Mouse (Mus musculus): Measurements from ENCODE around the gene Cyth1. TPM values are rescaled to one million over a fixed set of nuclear protein-coding genes. Genes with fewer than 3 reads are reported as not detected.

Cyth1 gene
- polyA plus RNA-seq, 1 experiment from 2014 or later, result 23.0 TPM

- WGBS, result 46% methylated on average over 11 of the region's 11 CpGs
- Histone ChIP-seq H3K27ac (peak overlapping the region; percentile 93), H3K4me1 (replicated peaks) (peaks cover 83% of the 10 kb centered on the region), H3K9me3 (no peaks in the 10 kb centered on the region), H3K4me3 (peak overlapping the region; percentile 58), H3K36me3 (no peaks in the 10 kb centered on the region), H3K27me3 (ENCODE audit: insufficient read depth, poor library complexity, severe bottlenecking) (no peaks in the 10 kb centered on the region)
- no peak for DNase-seq (ENCODE audit: low spot score)
Observed at GRCm38 (mm10) chr11:118200834-118201830, 47.3 kb downstream of the Cyth1 start.

- H3K27ac ChIP-seq, result peak overlapping the region; percentile 91
- 24% methylated on average over 2 of the region's 2 CpGs for WGBS
- peak; percentile 23 for DNase-seq (ENCODE audit: low spot score)
- H3K4me3 ChIP-seq, result peak overlapping the region; percentile 29; the same call in 1 of the 2 replicates
- no peaks in the 10 kb centered on the region for H3K27me3 ChIP-seq (ENCODE audit: insufficient read depth, poor library complexity, severe bottlenecking)
- H3K9me3 ChIP-seq, result no peaks in the 10 kb centered on the region
- H3K4me1 ChIP-seq (replicated peaks), result peaks cover 98% of the 10 kb centered on the region
- H3K36me3 ChIP-seq, result peaks cover 4% of the 10 kb centered on the region
Observed at GRCm38 (mm10) chr11:118198296-118198600, 50.1 kb downstream of the Cyth1 start.

GRCm38 (mm10) chr11:118197508-118198295, 50.7 kb downstream of the Cyth1 start:
- peak; percentile 66 for DNase-seq (ENCODE audit: low spot score)
- H3K4me1 ChIP-seq (replicated peaks), result peaks cover 94% of the 10 kb centered on the region
- H3K9me3 ChIP-seq, result no peaks in the 10 kb centered on the region
- H3K36me3 ChIP-seq, result peaks cover 9% of the 10 kb centered on the region
- H3K27ac ChIP-seq, result peak overlapping the region; percentile 91
- H3K27me3 ChIP-seq (ENCODE audit: insufficient read depth, poor library complexity, severe bottlenecking), result no peaks in the 10 kb centered on the region
- WGBS, result 35% methylated on average over 13 of the region's 13 CpGs
- peak overlapping the region; percentile 29; the same call in 1 of the 2 replicates for H3K4me3 ChIP-seq

- WGBS, result 58% methylated on average over 10 of the region's 10 CpGs
- peak overlapping the region; percentile 91 for H3K27ac ChIP-seq
- peaks cover 17% of the 10 kb centered on the region for H3K36me3 ChIP-seq
- H3K9me3 ChIP-seq, result no peaks in the 10 kb centered on the region
- peaks cover 86% of the 10 kb centered on the region for H3K4me1 ChIP-seq (replicated peaks)
- DNase-seq (ENCODE audit: low spot score), result no peak
- no peaks in the 10 kb centered on the region for H3K27me3 ChIP-seq (ENCODE audit: insufficient read depth, poor library complexity, severe bottlenecking)
- H3K4me3 ChIP-seq, result peak overlapping the region; percentile 4; the same call in 1 of the 2 replicates
Observed at GRCm38 (mm10) chr11:118196824-118197388, 51.5 kb downstream of the Cyth1 start.

GRCm38 (mm10) chr11:118193390-118194147, 54.8 kb downstream of the Cyth1 start:
- 84% methylated on average over 14 of the region's 14 CpGs for WGBS
- Histone ChIP-seq H3K27ac (no peak overlapping the region), H3K9me3 (no peaks in the 10 kb centered on the region)

GRCm38 (mm10) chr11:118192973-118193372, 55.4 kb downstream of the Cyth1 start:
- H3K27ac ChIP-seq, result no peak overlapping the region
- no peak overlapping the region for H3K4me3 ChIP-seq
- no peaks in the 10 kb centered on the region for H3K27me3 ChIP-seq (ENCODE audit: insufficient read depth, poor library complexity, severe bottlenecking)
- peaks cover 47% of the 10 kb centered on the region for H3K4me1 ChIP-seq (replicated peaks)
- 85% methylated on average over 5 of the region's 5 CpGs for whole genome bisulfite sequencing
- DNase-seq (ENCODE audit: low spot score), result no peak
- no peaks in the 10 kb centered on the region for H3K9me3 ChIP-seq
- H3K36me3 ChIP-seq, result peaks cover 49% of the 10 kb centered on the region

More at GRCm38 (mm10) chr11:118193390-118194147, 54.8 kb downstream of the Cyth1 start:
- peaks cover 53% of the 10 kb centered on the region for H3K4me1 ChIP-seq (replicated peaks)
- DNase-seq (ENCODE audit: low spot score), result no peak
- peaks cover 44% of the 10 kb centered on the region for H3K36me3 ChIP-seq
- no peak overlapping the region for H3K4me3 ChIP-seq
- H3K27me3 ChIP-seq (ENCODE audit: insufficient read depth, poor library complexity, severe bottlenecking), result no peaks in the 10 kb centered on the region

- no peak for DNase-seq (ENCODE audit: low spot score)
Observed at GRCm38 (mm10) chr11:118182768-118183167, 65.6 kb downstream of the Cyth1 start.

GRCm38 (mm10) chr11:118182353-118182752, 66.0 kb downstream of the Cyth1 start:
- Histone ChIP-seq H3K4me1 (replicated peaks) (no peaks in the 10 kb centered on the region), H3K4me3 (no peak overlapping the region), H3K27ac (no peak overlapping the region), H3K36me3 (peaks cover 86% of the 10 kb centered on the region), H3K27me3 (ENCODE audit: insufficient read depth, poor library complexity, severe bottlenecking) (no peaks in the 10 kb centered on the region), H3K9me3 (no peaks in the 10 kb centered on the region)
- WGBS, result 95% methylated on average over 4 of the region's 4 CpGs
- DNase-seq (ENCODE audit: low spot score), result no peak

More at GRCm38 (mm10) chr11:118182768-118183167, 65.6 kb downstream of the Cyth1 start:
- 91% methylated on average over 9 of the region's 9 CpGs for WGBS
- Histone ChIP-seq H3K27me3 (ENCODE audit: insufficient read depth, poor library complexity, severe bottlenecking) (no peaks in the 10 kb centered on the region), H3K36me3 (peaks cover 86% of the 10 kb centered on the region), H3K4me3 (no peak overlapping the region), H3K27ac (no peak overlapping the region), H3K9me3 (no peaks in the 10 kb centered on the region), H3K4me1 (replicated peaks) (no peaks in the 10 kb centered on the region)

- DNase-seq (ENCODE audit: low spot score), result no peak
- H3K36me3 ChIP-seq, result peaks cover 93% of the 10 kb centered on the region
- WGBS, result 90% methylated on average over 7 of the region's 7 CpGs
Observed at GRCm38 (mm10) chr11:118180199-118180598, 68.2 kb downstream of the Cyth1 start.

GRCm38 (mm10) chr11:118178236-118178635, 70.2 kb downstream of the Cyth1 start:
- Histone ChIP-seq H3K27ac (no peak overlapping the region), H3K36me3 (peaks cover 82% of the 10 kb centered on the region), H3K9me3 (no peaks in the 10 kb centered on the region), H3K4me3 (no peak overlapping the region), H3K4me1 (replicated peaks) (0 out of 2 replicates have a peak, but pooled peaks cover 3% of the 10 kb centered on the region), H3K27me3 (ENCODE audit: insufficient read depth, poor library complexity, severe bottlenecking) (no peaks in the 10 kb centered on the region)
- no peak for DNase-seq (ENCODE audit: low spot score)
- 90% methylated on average over 5 of the region's 5 CpGs for WGBS

More at GRCm38 (mm10) chr11:118180199-118180598, 68.2 kb downstream of the Cyth1 start:
- no peaks in the 10 kb centered on the region for H3K9me3 ChIP-seq
- no peak overlapping the region for H3K4me3 ChIP-seq
- H3K4me1 ChIP-seq (replicated peaks), result no peaks in the 10 kb centered on the region
- H3K27me3 ChIP-seq (ENCODE audit: insufficient read depth, poor library complexity, severe bottlenecking), result no peaks in the 10 kb centered on the region
- H3K27ac ChIP-seq, result no peak overlapping the region

GRCm38 (mm10) chr11:118174752-118175151, 73.6 kb downstream of the Cyth1 start:
- Histone ChIP-seq H3K36me3 (peaks cover 63% of the 10 kb centered on the region), H3K27me3 (ENCODE audit: insufficient read depth, poor library complexity, severe bottlenecking) (no peaks in the 10 kb centered on the region), H3K27ac (no peak overlapping the region), H3K9me3 (no peaks in the 10 kb centered on the region), H3K4me3 (no peak overlapping the region), H3K4me1 (replicated peaks) (0 out of 2 replicates have a peak, but pooled peaks cover 9% of the 10 kb centered on the region)
- 90% methylated on average over 7 of the region's 7 CpGs for WGBS
- no peak for DNase-seq (ENCODE audit: low spot score)

- no peak overlapping the region for H3K27ac ChIP-seq
- 82% methylated on average over 5 of the region's 5 CpGs for WGBS
Observed at GRCm38 (mm10) chr11:118172768-118173167, 75.6 kb downstream of the Cyth1 start.

More at GRCm38 (mm10) chr11:118172768-118173167, 75.6 kb downstream of the Cyth1 start:
- Histone ChIP-seq H3K4me3 (no peak overlapping the region), H3K4me1 (replicated peaks) (0 out of 2 replicates have a peak, but pooled peaks cover 9% of the 10 kb centered on the region), H3K27me3 (ENCODE audit: insufficient read depth, poor library complexity, severe bottlenecking) (no peaks in the 10 kb centered on the region), H3K36me3 (peaks cover 55% of the 10 kb centered on the region), H3K9me3 (no peaks in the 10 kb centered on the region)
- no peak for DNase-seq (ENCODE audit: low spot score)
